Mouse (Mus musculus) spleen, postnatal 36 days (tissue): Measurements from ENCODE around the gene Ndufb6.
A peak's percentile ranks its signal among the peaks of the same experiment; 100 is the strongest.
"Not testable (repeated sequence)": the region's sequence is repeated elsewhere in the genome, so short reads cannot be mapped to it uniquely, and the experiment has no call there.

Experiments used
- DNase-seq, 2 experiments: peaks; one replicate each; pipeline ENCODE4 v3.0.0; 2022; ENCODE audit warnings: low spot score in 2 of 2, mixed read lengths in 1 of 2

Gene Ndufb6

GRCm38 (mm10) chr4:40279276-40279900 is at the start of gene Ndufb6:
Ndufb6 (minus strand) TSS chr4:40279421.
- DNase-seq, result peak; percentile 89

GRCm38 (mm10) chr4:40327161-40327560 is 47.9 kb upstream of the Ndufb6 start:
- no peak for DNase-seq

GRCm38 (mm10) chr4:40324620-40325019 is 45.4 kb upstream of the Ndufb6 start:
- DNase-seq, result no peak

GRCm38 (mm10) chr4:40317404-40317803 is 38.2 kb upstream of the Ndufb6 start:
- DNase-seq, result no peak

GRCm38 (mm10) chr4:40313026-40313425 is 33.8 kb upstream of the Ndufb6 start:
- peak; percentile 14 to 29 for DNase-seq

- no peak for DNase-seq
These were observed 33.0 kb upstream of the Ndufb6 start for GRCm38 (mm10) chr4:40312213-40312612.

GRCm38 (mm10) chr4:40310796-40311383 is 31.7 kb upstream of the Ndufb6 start:
- no peak for DNase-seq

- DNase-seq, result no peak
These were observed 30.5 kb upstream of the Ndufb6 start for GRCm38 (mm10) chr4:40309682-40310081.

GRCm38 (mm10) chr4:40302445-40303125 is 23.4 kb upstream of the Ndufb6 start:
- DNase-seq, result no peak

GRCm38 (mm10) chr4:40301076-40301789 is 22.0 kb upstream of the Ndufb6 start:
- peak; percentile 20 to 51 for DNase-seq

- DNase-seq, result no peak
These were observed 19.9 kb upstream of the Ndufb6 start for GRCm38 (mm10) chr4:40299169-40299568.

GRCm38 (mm10) chr4:40291511-40291910 is 12.3 kb upstream of the Ndufb6 start:
- not testable (repeated sequence) for DNase-seq

GRCm38 (mm10) chr4:40289046-40289445 is 9.8 kb upstream of the Ndufb6 start:
- no peak for DNase-seq

- peak; percentile 18 to 22 for DNase-seq
These were observed 8.2 kb upstream of the Ndufb6 start for GRCm38 (mm10) chr4:40287415-40287814.

- peak; percentile 63 to 70 for DNase-seq
These were observed 6.4 kb upstream of the Ndufb6 start for GRCm38 (mm10) chr4:40285582-40285981.

- no peak for DNase-seq
These were observed 343 bp downstream of the Ndufb6 start for GRCm38 (mm10) chr4:40278880-40279275.

GRCm38 (mm10) chr4:40269430-40270032 is 9.7 kb downstream of the Ndufb6 start, which contains the start of the genes Smim27 and Topors:
Smim27 (plus strand) TSS chr4:40269579.
Topors (minus strand) TSS chr4:40269850.
- peak; percentile 94 to 95 for DNase-seq

- no peak for DNase-seq
These were observed 10.4 kb downstream of the Ndufb6 start for GRCm38 (mm10) chr4:40268835-40269234.

GRCm38 (mm10) chr4:40268204-40268813 is 10.9 kb downstream of the Ndufb6 start:
- DNase-seq, result peak; percentile 88 to 89

- no peak for DNase-seq
These were observed 11.5 kb downstream of the Ndufb6 start for GRCm38 (mm10) chr4:40267681-40268080.

GRCm38 (mm10) chr4:40264321-40264720 is 14.9 kb downstream of the Ndufb6 start:
- no peak for DNase-seq
